Comparison of ENCODE assay signal across 22 mouse cellular contexts in the genomic region with DNA sequence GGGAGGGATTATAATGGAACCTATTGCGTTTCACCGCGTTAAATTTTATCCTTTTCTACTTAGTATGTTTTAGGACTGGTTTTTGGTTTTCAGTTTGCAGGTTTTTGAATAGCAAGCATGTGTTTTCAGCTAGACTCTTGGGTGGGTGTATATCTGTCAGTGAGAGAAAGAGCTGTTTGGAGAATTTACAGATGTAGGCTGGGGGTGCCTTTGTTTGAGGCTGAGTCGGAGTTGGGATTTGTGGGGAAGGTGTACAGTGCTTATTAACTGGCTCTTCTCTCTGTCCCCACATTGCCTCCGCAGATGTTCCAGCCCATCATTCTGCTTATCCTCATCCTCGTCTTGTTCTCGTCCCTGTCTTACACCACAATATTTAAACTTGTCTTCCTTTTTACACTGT. TPM values are rescaled to one million over a fixed set of nuclear protein-coding genes. Genes with fewer than 3 reads are reported as not detected.
DNase-seq lines count a peak whose midpoint lies in the region; ATAC-seq and TF ChIP-seq lines count a peak whose summit lies in the region.
"Had no signal": no experiment of that assay in that cellular context is flagged by ENCODE, and none has a peak within 500 bp of the region (broad histone marks: within the 10 kb centered on the region; RNA-seq: fewer than 3 reads in every experiment).

Gm49353 (plus strand) TSS at position 313 of the 400 bp plus-strand sequence.

- no peak for ATAC-seq in hindbrain, embryonic 13.5 days (ENCODE audit: low FRiP score)
- ATAC-seq in midbrain, embryonic 14.5 days (ENCODE audit: low FRiP score, low TSS enrichment) = no peak
- ATAC-seq: intestine, embryonic 15.5 days; liver, embryonic 12.5 days had no signal

- no peak within 1 kb of the TSS for H3K27ac ChIP-seq in hindbrain, embryonic 13.5 days
- no peak within 1 kb of the TSS for H3K27ac ChIP-seq in hindbrain, embryonic 10.5 days
- no peak within 1 kb of the TSS for H3K27ac ChIP-seq in midbrain, embryonic 14.5 days (replicated peaks; ENCODE audit: low read depth, low read length)
- H3K27ac ChIP-seq in midbrain, embryonic 10.5 days (replicated peaks) = no peak within 1 kb of the TSS
- peak within 1 kb of the TSS; percentile 85 for H3K27ac ChIP-seq in olfactory bulb, adult 2 months (ENCODE audit: insufficient read depth, low read depth, low read length)
- H3K27ac ChIP-seq: intestine, embryonic 15.5 days; kidney, embryonic 15.5 days; limb, embryonic 10.5 days; liver, embryonic 12.5 days; lung, embryonic 15.5 days had no signal

- no peak for TF ChIP-seq CTCF in olfactory bulb, adult 2 months (IDR thresholded peaks at IDR 0.05; ENCODE audit: insufficient read depth, low read depth, low read length)

- no peak within 1 kb of the TSS for H3K9ac ChIP-seq in hindbrain, embryonic 13.5 days
- H3K9ac ChIP-seq in midbrain, embryonic 14.5 days (replicated peaks; ENCODE audit: low read length) = no peak within 1 kb of the TSS
- H3K9ac ChIP-seq: intestine, embryonic 15.5 days; kidney, embryonic 15.5 days; liver, embryonic 12.5 days; lung, embryonic 15.5 days had no signal

- H3K4me3 ChIP-seq in hindbrain, embryonic 13.5 days = no peak within 1 kb of the TSS
- H3K4me3 ChIP-seq in hindbrain, embryonic 10.5 days = no peak within 1 kb of the TSS
- H3K4me3 ChIP-seq in midbrain, embryonic 14.5 days (replicated peaks; ENCODE audit: low read depth, low read length) = no peak within 1 kb of the TSS
- no peak within 1 kb of the TSS for H3K4me3 ChIP-seq in midbrain, embryonic 10.5 days
- no peak within 1 kb of the TSS for H3K4me3 ChIP-seq in olfactory bulb, adult 2 months (ENCODE audit: insufficient read depth, low read depth, low read length)
- H3K4me3 ChIP-seq: intestine, embryonic 15.5 days; kidney, embryonic 15.5 days; limb, embryonic 10.5 days; liver, embryonic 12.5 days; lung, embryonic 15.5 days; myocyte had no signal

- no peaks in the 10 kb centered on the region for H3K9me3 ChIP-seq in hindbrain, embryonic 13.5 days
- H3K9me3 ChIP-seq in hindbrain, embryonic 10.5 days = peaks cover 11% of the 10 kb centered on the region
- no peaks in the 10 kb centered on the region for H3K9me3 ChIP-seq in midbrain, embryonic 14.5 days (ENCODE audit: control insufficient read depth, low read length)
- peaks cover 12% of the 10 kb centered on the region for H3K9me3 ChIP-seq in midbrain, embryonic 10.5 days (replicated peaks)
- H3K9me3 ChIP-seq: intestine, embryonic 15.5 days; kidney, embryonic 15.5 days; limb, embryonic 10.5 days; lung, embryonic 15.5 days had no signal

- no peak for DNase-seq in hindbrain, embryonic 10.5 days (ENCODE audit: low spot score)
- DNase-seq in midbrain, embryonic 14.5 days = no peak
- DNase-seq in midbrain, embryonic 10.5 days (ENCODE audit: low spot score) = no peak
- no peak for DNase-seq in left cerebral cortex, adult 8-10 months (ENCODE audit: low spot score in 2 of 2)
- DNase-seq in cerebellum, adult 18-20 months = no peak
- DNase-seq in spleen, postnatal 36 days (ENCODE audit: low spot score in 2 of 2) = no peak
- DNase-seq: cerebellum, adult 11-12 months; gastrocnemius, postnatal 14 days; heart, postnatal 36 days; right cerebral cortex, postnatal 25 days had no signal

- H3K36me3 ChIP-seq in hindbrain, embryonic 13.5 days = peaks cover 79% of the 10 kb centered on the region
- peaks cover 82% of the 10 kb centered on the region for H3K36me3 ChIP-seq in hindbrain, embryonic 10.5 days
- H3K36me3 ChIP-seq in midbrain, embryonic 14.5 days (ENCODE audit: control insufficient read depth, insufficient read depth, low read length) = peaks cover 74% of the 10 kb centered on the region
- H3K36me3 ChIP-seq in midbrain, embryonic 10.5 days = peaks cover 84% of the 10 kb centered on the region
- H3K36me3 ChIP-seq: intestine, embryonic 15.5 days; kidney, embryonic 15.5 days; liver, embryonic 12.5 days; lung, embryonic 15.5 days had no signal

- TF ChIP-seq POLR2A in olfactory bulb, adult 2 months (IDR thresholded peaks at IDR 0.05; ENCODE audit: insufficient read depth, low read depth, low read length) = no peak

- WGBS in hindbrain, embryonic 13.5 days = 95% methylated on average over 7 of the region's 7 CpGs
- WGBS in hindbrain, embryonic 10.5 days = 90% methylated on average over 7 of the region's 7 CpGs
- 86% methylated on average over 7 of the region's 7 CpGs for WGBS in midbrain, embryonic 14.5 days
- WGBS in midbrain, embryonic 10.5 days = 93% methylated on average over 7 of the region's 7 CpGs
- WGBS in olfactory bulb, adult 2 months = 53% methylated on average over 7 of the region's 7 CpGs

- no peak within 1 kb of the TSS for H3K4me2 ChIP-seq in hindbrain, embryonic 13.5 days
- H3K4me2 ChIP-seq in midbrain, embryonic 14.5 days (ENCODE audit: low read length) = no peak within 1 kb of the TSS
- H3K4me2 ChIP-seq: heart, embryonic 11.5 days; intestine, embryonic 15.5 days; kidney, embryonic 15.5 days; liver, embryonic 12.5 days; lung, embryonic 15.5 days had no signal

- H3K4me1 ChIP-seq in hindbrain, embryonic 13.5 days (replicated peaks) = no peaks in the 10 kb centered on the region
- no peaks in the 10 kb centered on the region for H3K4me1 ChIP-seq in hindbrain, embryonic 10.5 days (replicated peaks)
- H3K4me1 ChIP-seq in midbrain, embryonic 14.5 days (ENCODE audit: control insufficient read depth, insufficient read depth, low read length) = no peaks in the 10 kb centered on the region
- no peaks in the 10 kb centered on the region for H3K4me1 ChIP-seq in midbrain, embryonic 10.5 days
- peaks cover 7% of the 10 kb centered on the region; the same call in 1 of the 2 replicates for H3K4me1 ChIP-seq in olfactory bulb, adult 2 months (ENCODE audit: control insufficient read depth, insufficient read depth, low read length)
- H3K4me1 ChIP-seq: intestine, embryonic 15.5 days; kidney, embryonic 15.5 days; limb, embryonic 10.5 days; liver, embryonic 12.5 days; lung, embryonic 15.5 days had no signal

- H3K27me3 ChIP-seq in hindbrain, embryonic 13.5 days = no peaks in the 10 kb centered on the region
- no peaks in the 10 kb centered on the region for H3K27me3 ChIP-seq in hindbrain, embryonic 10.5 days (ENCODE audit: insufficient read depth, poor library complexity, severe bottlenecking)
- H3K27me3 ChIP-seq in midbrain, embryonic 14.5 days (ENCODE audit: control insufficient read depth, insufficient read depth, low read length) = no peaks in the 10 kb centered on the region
- H3K27me3 ChIP-seq in midbrain, embryonic 10.5 days (ENCODE audit: low read depth, poor library complexity, severe bottlenecking) = no peaks in the 10 kb centered on the region
- H3K27me3 ChIP-seq: intestine, embryonic 15.5 days; kidney, embryonic 15.5 days; liver, embryonic 12.5 days; lung, embryonic 15.5 days had no signal

RNA-seq across cellular contexts. Expression of gene Gm49353, which starts in this region (rescaled TPM):
- 11.7 and 15.4 TPM in 2 replicates for polyA plus RNA-seq in hindbrain, embryonic 13.5 days (2015; fragmentation: Nextera tagmentation; extraction: Ambion mirVana)
- polyA plus RNA-seq in hindbrain, embryonic 10.5 days (2016; fragmentation: Nextera tagmentation; extraction: Ambion mirVana) = 0.90 and 1.00 TPM in 2 replicates
- 12.0 and 14.2 TPM in 2 replicates for polyA plus RNA-seq in midbrain, embryonic 14.5 days (2014; fragmentation: Nextera tagmentation; extraction: Ambion mirVana)
- polyA plus RNA-seq in midbrain, embryonic 10.5 days (2016; fragmentation: Nextera tagmentation; extraction: Ambion mirVana) = 1.1 and 2.0 TPM in 2 replicates
- 10 to 100 TPM; 13.3 to 27.1 (median 23.4) TPM for total RNA-seq in left cerebral cortex, adult 8-10 months (2022)
- polyA plus RNA-seq in olfactory bulb, adult 2 months (2012; ENCODE audit: insufficient read depth, insufficient read length, low replicate concordance, missing spikeins) = not detected in 2 replicates
- total RNA-seq: common myeloid progenitor, adult 5-6 weeks; gastrocnemius, postnatal 14 days; heart, postnatal 36 days; megakaryocyte, adult 5-6 weeks had no signal
- polyA plus RNA-seq: heart, embryonic 11.5 days; intestine, embryonic 15.5 days; kidney, embryonic 15.5 days; limb, embryonic 10.5 days; liver, embryonic 12.5 days; thymus, postnatal 0 days had no signal
